Mouse (Mus musculus) central nervous system, embryonic 11.5 days (tissue): Measurements from ENCODE around the gene Armc9. TPM values are rescaled to one million over a fixed set of nuclear protein-coding genes. Genes with fewer than 3 reads are reported as not detected.

Source experiments
- polyA plus RNA-seq: library from polyadenylated mRNA; depleted of rRNA; stranded (reverse); fragments of >200 nt; gene quantifications from 2 replicates; pipeline ENCODE4 v1.2.3, GENCODE M21; 2012; rRNA removed

Armc9 gene
- 20.2 and 23.9 TPM in 2 replicates for polyA plus RNA-seq

GRCm38 (mm10) chr1:86154133-86154823 lies at the start of gene Armc9:
TSS of gene Armc9 (plus strand) at chr1:86154780.

DNA sequence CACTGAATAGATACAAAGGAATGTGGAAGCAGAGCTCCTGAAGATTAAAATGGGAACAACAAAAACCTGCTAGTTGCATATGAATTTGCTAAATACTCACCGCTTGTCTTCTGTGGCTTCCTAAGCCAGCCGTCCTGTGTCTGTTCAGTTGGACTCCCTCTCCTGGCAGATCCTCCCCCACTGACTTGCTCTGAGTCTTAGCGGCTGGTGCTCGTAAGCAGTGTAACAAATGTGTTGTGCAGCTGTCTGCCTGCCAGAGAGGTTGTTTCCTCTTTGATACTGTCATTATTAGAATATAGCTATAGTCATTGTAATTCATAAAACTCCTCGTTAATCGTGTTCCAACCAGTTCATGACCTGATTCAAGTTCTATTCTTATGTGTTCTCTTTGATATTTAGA lies 42.8 kb upstream of the Armc9 start, which contains the start of gene Htr2b:
Gene Htr2b, minus strand, starts transcription at position 192 of the 400 bp plus-strand sequence.

GRCm38 (mm10) chr1:86133337-86133736 lies 21.2 kb upstream of the Armc9 start, which contains the start of gene Gm21972:
TSS of gene Gm21972 (plus strand) at chr1:86133637.

GRCm38 (mm10) chr1:86302532-86302931 lies 148.0 kb downstream of the Armc9 start, which contains the start of gene B3gnt7:
TSS of gene B3gnt7 (plus strand) at chr1:86302832.

Other genes with a start within 250 kb of the Armc9 start
- 1.1 and 1.5 TPM in 2 replicates for gene 4933407L21Rik, start 226.3 kb upstream of the Armc9 start, polyA plus RNA-seq
- 0.01 TPM in 2 replicates for gene Gpr55, start 193.8 kb upstream of the Armc9 start, polyA plus RNA-seq
- not detected in 2 replicates for gene Spata3, start 138.0 kb upstream of the Armc9 start, polyA plus RNA-seq
- gene 2810459M11Rik, start 108.9 kb upstream of the Armc9 start, polyA plus RNA-seq = 0.53 and 1.3 TPM in 2 replicates
- 112 and 125 TPM in 2 replicates for gene Psmd1, start 90.4 kb upstream of the Armc9 start, polyA plus RNA-seq
- gene Htr2b, start 42.8 kb upstream of the Armc9 start, polyA plus RNA-seq = not detected in 2 replicates
- 1.2 and 3.4 TPM in 2 replicates for gene Gm21972, start 21.1 kb upstream of the Armc9 start, polyA plus RNA-seq
- gene B3gnt7, start 148.1 kb downstream of the Armc9 start, polyA plus RNA-seq = 2.2 and 3.6 TPM in 2 replicates
- 382 and 1,606 TPM in 2 replicates for gene Ncl, start 204.6 kb downstream of the Armc9 start, polyA plus RNA-seq